Mouse (Mus musculus): ENCODE measurements around the gene Olfr1106. TPM values are rescaled to one million over a fixed set of nuclear protein-coding genes. Genes with fewer than 3 reads are reported as not detected.

Gene Olfr1106
- not detected in 2 replicates for polyA plus RNA-seq (2015; fragmentation: Nextera tagmentation; extraction: Ambion mirVana)

DNA sequence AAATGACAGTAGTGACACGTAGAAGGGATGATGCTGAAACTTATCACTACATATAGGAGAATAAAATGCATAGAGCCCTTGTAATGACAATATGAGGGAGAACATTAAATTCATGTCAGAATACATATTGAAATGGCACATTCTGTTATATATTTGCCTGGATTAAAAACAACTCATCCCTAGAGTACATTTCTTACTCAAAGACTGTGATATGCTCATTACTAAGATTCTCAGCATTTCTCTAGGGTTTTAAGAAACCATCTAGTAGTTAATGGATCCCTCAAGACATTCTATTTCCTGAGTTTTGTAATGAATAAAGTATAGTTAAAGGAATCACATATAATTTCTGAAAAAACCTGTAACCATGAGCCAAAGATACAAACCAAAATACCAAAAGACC is at the start of gene Olfr1106:
Gene Olfr1106, minus strand, starts transcription at position 101 of the 400 bp plus-strand sequence.
- H3K4me3 ChIP-seq = no peak within 1 kb of the TSS
- no peak within 1 kb of the TSS for H3K9ac ChIP-seq
- no peak within 1 kb of the TSS for H3K4me2 ChIP-seq
- WGBS = 73% methylated on average over 1 of the region's 1 CpGs
- no peaks in the 10 kb centered on the region for H3K9me3 ChIP-seq
- no peaks in the 10 kb centered on the region for H3K36me3 ChIP-seq
- ATAC-seq (ENCODE audit: insufficient number of reproducible peaks, insufficient read depth, low FRiP score, low TSS enrichment, low read depth) = no peak
- no peaks in the 10 kb centered on the region for H3K4me1 ChIP-seq
- H3K27me3 ChIP-seq = no peaks in the 10 kb centered on the region
- no peak within 1 kb of the TSS for H3K27ac ChIP-seq

DNA sequence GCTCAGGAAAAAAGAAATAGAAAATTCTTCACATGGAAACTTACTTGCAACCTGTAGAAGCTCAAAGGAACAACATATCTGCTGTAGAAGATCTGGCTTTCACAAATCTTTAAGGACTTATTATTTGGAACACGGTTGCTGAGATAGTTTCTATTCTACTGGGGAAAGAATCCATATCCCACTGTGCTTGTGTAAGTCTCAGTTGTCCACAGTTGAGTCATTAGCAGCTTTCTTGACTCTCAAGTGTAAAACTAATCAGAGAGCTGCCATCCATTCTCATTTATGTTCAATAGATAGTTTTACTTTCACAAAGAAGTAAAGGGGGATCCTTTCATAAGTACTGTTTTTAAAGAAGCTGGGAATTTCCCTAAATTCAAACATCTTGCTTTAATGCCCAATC is 43.8 kb upstream of the Olfr1106 start, which contains the start of gene Olfr1109:
Gene Olfr1109, minus strand, starts transcription at position 101 of the 400 bp plus-strand sequence.
- ATAC-seq (ENCODE audit: insufficient number of reproducible peaks, insufficient read depth, low FRiP score, low TSS enrichment, low read depth) = no peak
- no peak within 1 kb of the TSS for H3K27ac ChIP-seq
- H3K27me3 ChIP-seq = no peaks in the 10 kb centered on the region
- H3K4me3 ChIP-seq = no peak within 1 kb of the TSS
- no peaks in the 10 kb centered on the region for H3K4me1 ChIP-seq
- H3K9ac ChIP-seq = no peak within 1 kb of the TSS
- H3K9me3 ChIP-seq = no peaks in the 10 kb centered on the region
- no peaks in the 10 kb centered on the region for H3K36me3 ChIP-seq
- WGBS = 71% methylated on average over 1 of the region's 1 CpGs
- H3K4me2 ChIP-seq = no peak within 1 kb of the TSS

DNA sequence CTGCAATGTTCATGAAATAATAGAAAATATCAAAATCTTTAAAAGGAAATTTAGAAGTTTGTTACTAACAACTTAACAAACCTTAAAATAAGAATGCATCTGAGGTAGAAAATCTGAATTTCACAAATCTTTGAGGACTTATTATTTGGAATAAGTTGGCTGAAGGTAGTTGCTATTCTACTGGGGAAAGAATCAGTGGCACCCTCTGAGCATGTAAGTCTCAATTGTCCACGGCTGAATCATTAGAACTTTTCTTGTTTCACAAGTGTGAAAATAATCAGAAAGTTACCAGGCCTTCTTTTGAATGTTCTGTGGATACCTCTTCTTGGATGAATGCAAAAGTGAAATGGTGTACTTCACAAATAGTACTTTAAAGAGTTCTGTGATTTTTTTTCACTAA is 23.6 kb upstream of the Olfr1106 start, which contains the start of gene Olfr1107:
Gene Olfr1107, minus strand, starts transcription at position 101 of the 400 bp plus-strand sequence.
- Histone ChIP-seq H3K4me1 (no peaks in the 10 kb centered on the region), H3K36me3 (no peaks in the 10 kb centered on the region), H3K4me2 (no peak within 1 kb of the TSS), H3K4me3 (no peak within 1 kb of the TSS), H3K9ac (no peak within 1 kb of the TSS), H3K27ac (no peak within 1 kb of the TSS), H3K9me3 (no peaks in the 10 kb centered on the region), H3K27me3 (no peaks in the 10 kb centered on the region)
- 93% methylated on average over 1 of the region's 1 CpGs for whole genome bisulfite sequencing
- no peak for ATAC-seq (ENCODE audit: insufficient number of reproducible peaks, insufficient read depth, low FRiP score, low TSS enrichment, low read depth)

DNA sequence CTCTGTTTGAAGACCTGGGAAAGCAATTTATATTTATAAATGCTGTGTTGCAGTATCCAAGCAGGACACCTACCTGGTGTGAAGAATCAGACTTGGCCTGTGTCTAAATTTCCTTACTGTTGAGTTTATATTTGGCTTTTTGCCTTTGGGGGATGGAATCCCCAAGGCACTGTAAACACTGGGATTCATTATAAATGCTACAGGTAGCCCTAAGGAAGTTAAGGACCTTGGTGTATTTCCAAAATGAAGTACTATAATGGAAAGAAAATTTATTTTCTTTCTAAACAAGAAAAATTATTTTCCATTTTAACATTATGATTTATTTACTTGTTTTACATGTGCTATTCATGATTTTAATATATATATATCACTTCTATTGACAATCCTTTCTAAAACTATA is 15.6 kb downstream of the Olfr1106 start, which contains the start of gene Olfr1105:
Gene Olfr1105, minus strand, starts transcription at position 101 of the 400 bp plus-strand sequence.
- no peaks in the 10 kb centered on the region for H3K36me3 ChIP-seq
- H3K9ac ChIP-seq = no peak within 1 kb of the TSS
- H3K27ac ChIP-seq = no peak within 1 kb of the TSS
- H3K4me1 ChIP-seq = no peaks in the 10 kb centered on the region
- H3K4me3 ChIP-seq = no peak within 1 kb of the TSS
- H3K27me3 ChIP-seq = no peaks in the 10 kb centered on the region
- no peak within 1 kb of the TSS for H3K4me2 ChIP-seq
- no peaks in the 10 kb centered on the region for H3K9me3 ChIP-seq
- ATAC-seq (ENCODE audit: insufficient number of reproducible peaks, insufficient read depth, low FRiP score, low TSS enrichment, low read depth) = no peak

DNA sequence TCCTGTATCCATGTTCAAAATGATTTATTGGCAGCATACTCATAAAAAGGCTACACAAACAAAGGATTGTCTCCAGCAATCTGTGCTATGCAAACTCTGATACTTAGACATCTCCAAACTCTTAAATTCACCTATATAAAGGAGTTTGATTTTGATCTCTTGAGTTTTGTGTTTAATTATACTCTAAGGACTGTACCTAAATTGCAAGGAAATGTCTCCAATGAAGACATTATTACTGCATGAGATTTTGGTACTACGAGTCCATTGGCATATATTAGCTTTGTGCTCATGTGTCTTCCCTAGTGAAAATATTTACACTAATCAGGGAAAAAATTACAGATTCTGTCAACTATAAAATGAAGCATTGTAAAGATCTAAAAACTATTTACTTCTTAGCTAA is 25.1 kb downstream of the Olfr1106 start, which contains the start of gene Olfr1104:
Gene Olfr1104, minus strand, starts transcription at position 101 of the 400 bp plus-strand sequence.
- no peak within 1 kb of the TSS for H3K9ac ChIP-seq
- no peak within 1 kb of the TSS for H3K4me2 ChIP-seq
- H3K27ac ChIP-seq = no peak within 1 kb of the TSS
- H3K9me3 ChIP-seq = no peaks in the 10 kb centered on the region
- ATAC-seq (ENCODE audit: insufficient number of reproducible peaks, insufficient read depth, low FRiP score, low TSS enrichment, low read depth) = no peak
- no peaks in the 10 kb centered on the region for H3K4me1 ChIP-seq
- 73% methylated on average over 1 of the region's 1 CpGs for WGBS
- H3K27me3 ChIP-seq = no peaks in the 10 kb centered on the region
- H3K36me3 ChIP-seq = no peaks in the 10 kb centered on the region
- no peak within 1 kb of the TSS for H3K4me3 ChIP-seq

DNA sequence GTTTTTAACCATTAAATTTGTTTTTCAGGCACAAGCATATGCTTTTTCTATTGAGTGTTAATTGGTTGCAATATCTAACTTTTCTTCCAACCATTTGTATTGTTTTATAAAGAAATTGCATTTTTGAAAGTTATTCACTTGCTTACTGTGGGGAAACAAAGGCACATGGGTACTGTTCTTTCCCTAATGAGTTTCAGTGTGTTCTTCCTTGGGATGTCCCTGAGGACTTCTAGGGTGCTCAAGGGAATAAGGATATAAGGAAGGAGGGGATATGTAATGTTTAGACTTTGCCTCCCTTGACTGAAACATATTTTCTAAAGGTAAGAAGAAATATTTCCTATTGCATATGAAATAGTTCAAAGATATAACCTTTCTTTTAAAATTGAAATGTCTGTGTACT is 54.0 kb downstream of the Olfr1106 start, which contains the start of gene Olfr1102:
Gene Olfr1102, plus strand, starts transcription at position 301 of the 400 bp plus-strand sequence.
- H3K27ac ChIP-seq = no peak within 1 kb of the TSS
- no peaks in the 10 kb centered on the region for H3K9me3 ChIP-seq
- H3K27me3 ChIP-seq = no peaks in the 10 kb centered on the region
- no peak within 1 kb of the TSS for H3K4me3 ChIP-seq
- H3K9ac ChIP-seq = no peak within 1 kb of the TSS
- no peaks in the 10 kb centered on the region for H3K4me1 ChIP-seq
- ATAC-seq (ENCODE audit: insufficient number of reproducible peaks, insufficient read depth, low FRiP score, low TSS enrichment, low read depth) = no peak
- no peaks in the 10 kb centered on the region for H3K36me3 ChIP-seq
- no peak within 1 kb of the TSS for H3K4me2 ChIP-seq

Other genes with a start within 250 kb of the Olfr1106 start
- not detected in 2 replicates for gene Olfr141, start 242.3 kb downstream of the Olfr1106 start, polyA plus RNA-seq (2015; fragmentation: Nextera tagmentation; extraction: Ambion mirVana)
- not detected in 2 replicates for gene Olfr1094, start 227.6 kb downstream of the Olfr1106 start, polyA plus RNA-seq (2015; fragmentation: Nextera tagmentation; extraction: Ambion mirVana)
- not detected in 2 replicates for gene Olfr1095, start 200.6 kb downstream of the Olfr1106 start, polyA plus RNA-seq (2015; fragmentation: Nextera tagmentation; extraction: Ambion mirVana)
- not detected in 2 replicates for gene Gm13723, start 177.5 kb downstream of the Olfr1106 start, polyA plus RNA-seq (2015; fragmentation: Nextera tagmentation; extraction: Ambion mirVana)
- gene Olfr1097, start 160.1 kb downstream of the Olfr1106 start, polyA plus RNA-seq (2015; fragmentation: Nextera tagmentation; extraction: Ambion mirVana) = not detected in 2 replicates
- not detected in 2 replicates for gene Olfr1098, start 127.7 kb downstream of the Olfr1106 start, polyA plus RNA-seq (2015; fragmentation: Nextera tagmentation; extraction: Ambion mirVana)
- not detected in 2 replicates for gene Olfr1099, start 91.6 kb downstream of the Olfr1106 start, polyA plus RNA-seq (2015; fragmentation: Nextera tagmentation; extraction: Ambion mirVana)
- not detected in 2 replicates for gene Olfr1100, start 72.3 kb downstream of the Olfr1106 start, polyA plus RNA-seq (2015; fragmentation: Nextera tagmentation; extraction: Ambion mirVana)
- gene Olfr1101, start 61.1 kb downstream of the Olfr1106 start, polyA plus RNA-seq (2015; fragmentation: Nextera tagmentation; extraction: Ambion mirVana) = not detected in 2 replicates
- not detected in 2 replicates for gene Olfr1102, start 53.9 kb downstream of the Olfr1106 start, polyA plus RNA-seq (2015; fragmentation: Nextera tagmentation; extraction: Ambion mirVana)
- gene Olfr1104, start 25.2 kb downstream of the Olfr1106 start, polyA plus RNA-seq (2015; fragmentation: Nextera tagmentation; extraction: Ambion mirVana) = not detected in 2 replicates
- gene Olfr1105, start 15.7 kb downstream of the Olfr1106 start, polyA plus RNA-seq (2015; fragmentation: Nextera tagmentation; extraction: Ambion mirVana) = not detected in 2 replicates
- not detected in 2 replicates for gene Olfr1107, start 23.5 kb upstream of the Olfr1106 start, polyA plus RNA-seq (2015; fragmentation: Nextera tagmentation; extraction: Ambion mirVana)
- not detected in 2 replicates for gene Olfr1109, start 43.7 kb upstream of the Olfr1106 start, polyA plus RNA-seq (2015; fragmentation: Nextera tagmentation; extraction: Ambion mirVana)
- gene Olfr259, start 62.3 kb upstream of the Olfr1106 start, polyA plus RNA-seq (2015; fragmentation: Nextera tagmentation; extraction: Ambion mirVana) = not detected in 2 replicates
- gene Olfr1110, start 88.0 kb upstream of the Olfr1106 start, polyA plus RNA-seq (2015; fragmentation: Nextera tagmentation; extraction: Ambion mirVana) = 0.08 TPM in 1 of 2 replicates, not detected in the other
- gene Olfr1111, start 100.4 kb upstream of the Olfr1106 start, polyA plus RNA-seq (2015; fragmentation: Nextera tagmentation; extraction: Ambion mirVana) = not detected in 2 replicates
- not detected in 2 replicates for gene Olfr1112, start 135.5 kb upstream of the Olfr1106 start, polyA plus RNA-seq (2015; fragmentation: Nextera tagmentation; extraction: Ambion mirVana)
- gene Olfr1113, start 156.7 kb upstream of the Olfr1106 start, polyA plus RNA-seq (2015; fragmentation: Nextera tagmentation; extraction: Ambion mirVana) = not detected in 2 replicates
- not detected in 2 replicates for gene Olfr1115, start 195.7 kb upstream of the Olfr1106 start, polyA plus RNA-seq (2015; fragmentation: Nextera tagmentation; extraction: Ambion mirVana)
- not detected in 2 replicates for gene Olfr1116, start 215.3 kb upstream of the Olfr1106 start, polyA plus RNA-seq (2015; fragmentation: Nextera tagmentation; extraction: Ambion mirVana)